Mouse (Mus musculus) ES-Bruce4 (cell line): ENCODE data around the gene Ksr2. TPM values are rescaled to one million over a fixed set of nuclear protein-coding genes. Genes with fewer than 3 reads are reported as not detected.
A peak's percentile ranks its signal among the peaks of the same experiment; 100 is the strongest.

ENCODE experiments used
- H3K27ac ChIP-seq: 2 replicates; pipeline ENCODE4 v1.5.1; 2012; ENCODE audit warnings: low read length, inconsistent platforms; ENCODE audit not compliant: insufficient read depth
- H3K27me3 ChIP-seq: 2 replicates; pipeline ENCODE4 v1.6.1; 2012; ENCODE audit warnings: mild to moderate bottlenecking, low read length, inconsistent platforms; ENCODE audit not compliant: control insufficient read depth, poor library complexity, insufficient read depth, severe bottlenecking
- H3K36me3 ChIP-seq: 2 replicates; pipeline ENCODE4 v1.6.1; 2012; ENCODE audit warnings: inconsistent platforms, mild to moderate bottlenecking, low read length, moderate library complexity; ENCODE audit not compliant: control insufficient read depth, poor library complexity, insufficient read depth, severe bottlenecking
- H3K4me1 ChIP-seq: one replicate; pipeline ENCODE4 v1.8.1; 2011; ENCODE audit warnings: low read length; ENCODE audit not compliant: control insufficient read depth, insufficient read depth
- H3K4me3 ChIP-seq: 2 replicates; pipeline ENCODE4 v1.5.1; 2011; ENCODE audit warnings: low read depth, mild to moderate bottlenecking, low read length
- H3K9ac ChIP-seq: 2 replicates; pipeline ENCODE4 v1.6.1; 2012; ENCODE audit warnings: low read depth, mild to moderate bottlenecking, inconsistent platforms; ENCODE audit not compliant: poor library complexity, severe bottlenecking
- H3K9me3 ChIP-seq: replicated peaks from 2 replicates; pipeline ENCODE4 v1.6.1; 2012; ENCODE audit warnings: mild to moderate bottlenecking, low read length, inconsistent platforms; ENCODE audit not compliant: control insufficient read depth, poor library complexity, insufficient read depth, severe bottlenecking
- CTCF ChIP-seq: IDR thresholded peaks from one replicate; pipeline ENCODE4 v1.8.1; 2011; ENCODE audit warnings: low read depth, low read length
- EP300 ChIP-seq: IDR thresholded peaks from 2 replicates; pipeline ENCODE4 v1.6.1; 2011; ENCODE audit warnings: low read depth, low read length; ENCODE audit not compliant: insufficient read depth
- POLR2A ChIP-seq: IDR thresholded peaks from one replicate; pipeline ENCODE4 v1.8.1; 2011; ENCODE audit warnings: low read length; ENCODE audit not compliant: insufficient read depth
- polyA plus RNA-seq: library from polyadenylated mRNA; stranded (reverse); fragments of >200 nt; gene quantifications from 2 replicates; pipeline ENCODE4 v1.2.4, GENCODE M21; 2011; ENCODE audit warnings: low read depth; ENCODE audit not compliant: missing spikeins, insufficient read depth, insufficient read length

Gene Ksr2
- polyA plus RNA-seq, result 1.3 and 1.6 TPM in 2 replicates

DNA sequence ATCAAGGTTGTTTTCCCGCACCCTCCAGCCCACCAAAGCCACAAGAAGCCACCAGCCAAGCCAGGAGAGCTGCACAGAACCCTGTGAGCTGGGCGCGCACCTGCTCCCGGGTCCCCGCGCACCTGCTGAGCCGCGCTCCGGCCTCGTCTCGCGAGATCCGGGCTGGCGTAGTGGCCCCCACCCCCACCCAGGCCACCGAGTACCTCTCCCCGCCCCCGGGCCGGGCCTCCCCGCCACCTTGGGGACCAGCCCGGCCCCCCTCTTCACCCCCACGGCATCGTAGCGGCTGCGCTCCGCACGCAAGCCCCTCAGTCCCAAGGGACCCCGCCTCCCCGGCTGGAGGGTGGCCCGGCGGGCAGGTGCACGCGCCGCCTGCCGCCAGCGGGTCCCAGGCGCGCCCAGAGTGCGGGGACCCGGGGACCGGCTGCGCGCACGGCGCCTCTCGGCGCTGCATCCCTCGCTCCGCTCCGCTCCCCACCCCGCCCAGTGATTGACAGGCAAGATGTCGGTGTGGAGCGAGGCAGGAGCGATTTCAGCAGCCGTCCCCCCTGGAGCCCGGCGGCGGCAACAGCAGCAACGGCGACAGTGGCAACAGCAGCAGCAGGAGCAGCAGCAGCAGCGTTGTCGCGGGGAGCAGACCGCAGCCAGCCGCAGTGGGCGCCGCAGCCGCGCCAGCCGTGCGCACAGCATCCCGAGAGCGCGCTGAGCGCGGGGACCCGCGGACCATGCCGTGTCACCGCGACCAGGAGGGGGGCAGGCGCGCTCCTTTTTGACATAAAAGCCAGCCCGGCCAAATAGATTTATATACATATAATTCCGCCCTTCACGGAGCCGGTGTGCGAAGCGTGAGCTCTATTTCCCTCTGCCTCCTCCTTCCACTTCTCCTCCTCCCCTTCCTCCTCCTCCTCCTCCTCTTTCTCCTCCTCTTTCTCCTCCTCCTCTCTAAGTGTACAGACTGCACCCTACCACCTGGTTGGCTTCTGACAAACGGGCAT is at the start of gene Ksr2:
Gene Ksr2, plus strand, starts transcription at position 494 of the 995 bp plus-strand sequence.
- H3K36me3 ChIP-seq, result no peaks in the 10 kb centered on the region
- H3K4me3 ChIP-seq, result peak within 1 kb of the TSS; percentile 79
- no peaks in the 10 kb centered on the region for H3K27me3 ChIP-seq
- H3K4me1 ChIP-seq, result peaks cover 2% of the 10 kb centered on the region
- no peak for TF ChIP-seq CTCF
- peak; percentile 87 for TF ChIP-seq POLR2A
- TF ChIP-seq EP300, result no peak
- H3K9me3 ChIP-seq, result no peaks in the 10 kb centered on the region
- H3K9ac ChIP-seq, result peak within 1 kb of the TSS; percentile 77
- no peak within 1 kb of the TSS for H3K27ac ChIP-seq

- Histone ChIP-seq H3K9me3 (no peaks in the 10 kb centered on the region), H3K36me3 (peaks cover 28% of the 10 kb centered on the region), H3K4me1 (peaks cover 21% of the 10 kb centered on the region), H3K27ac (peak overlapping the region; percentile 61), H3K4me3 (no peak overlapping the region), H3K9ac (no peak overlapping the region), H3K27me3 (no peaks in the 10 kb centered on the region)
- no peak for TF ChIP-seq CTCF
- TF ChIP-seq POLR2A, result no peak
Measured at GRCm38 (mm10) chr5:117364821-117365220, 49.0 kb upstream of the Ksr2 start.

GRCm38 (mm10) chr5:117365904-117366561 is 47.8 kb upstream of the Ksr2 start:
- H3K9me3 ChIP-seq, result no peaks in the 10 kb centered on the region
- no peak overlapping the region for H3K9ac ChIP-seq
- no peak overlapping the region for H3K4me3 ChIP-seq
- H3K27ac ChIP-seq, result no peak overlapping the region
- H3K27me3 ChIP-seq, result no peaks in the 10 kb centered on the region
- peaks cover 21% of the 10 kb centered on the region for H3K4me1 ChIP-seq
- H3K36me3 ChIP-seq, result peaks cover 32% of the 10 kb centered on the region
- TF ChIP-seq CTCF (no peak), EP300 (no peak), POLR2A (no peak)

DNA sequence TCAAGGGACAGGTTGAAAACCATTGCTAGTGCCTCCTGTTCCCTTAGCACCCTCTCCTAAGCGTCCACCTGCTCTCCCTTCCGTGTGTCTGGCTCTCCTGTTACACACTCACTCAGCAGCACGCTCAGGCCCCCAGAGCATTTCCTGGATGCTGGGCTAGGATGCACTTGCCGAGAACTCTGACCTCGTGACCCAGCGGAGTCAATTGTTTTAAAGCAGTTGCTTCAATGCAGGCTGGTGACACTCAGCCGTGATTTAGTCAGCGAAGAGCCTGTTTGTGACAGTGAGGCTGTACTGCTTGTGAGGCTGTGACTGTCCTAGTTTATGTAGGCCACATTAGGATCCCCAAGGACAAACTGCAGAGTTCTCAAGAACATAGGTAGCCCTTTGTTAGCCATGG is 46.6 kb upstream of the Ksr2 start:
- Histone ChIP-seq H3K9ac (no peak overlapping the region), H3K4me1 (peaks cover 15% of the 10 kb centered on the region), H3K27me3 (no peaks in the 10 kb centered on the region), H3K36me3 (peaks cover 43% of the 10 kb centered on the region), H3K4me3 (no peak overlapping the region), H3K27ac (no peak overlapping the region), H3K9me3 (no peaks in the 10 kb centered on the region)
- peak; percentile 26; the same call in 1 of the 2 replicates for TF ChIP-seq EP300
- no peak for TF ChIP-seq CTCF
- no peak for TF ChIP-seq POLR2A

- no peak overlapping the region for H3K4me3 ChIP-seq
- H3K4me1 ChIP-seq, result peaks cover 6% of the 10 kb centered on the region
- TF ChIP-seq CTCF (no peak), EP300 (no peak), POLR2A (no peak)
- no peaks in the 10 kb centered on the region for H3K27me3 ChIP-seq
- H3K27ac ChIP-seq, result no peak overlapping the region
- no peaks in the 10 kb centered on the region for H3K9me3 ChIP-seq
- H3K9ac ChIP-seq, result no peak overlapping the region
- peaks cover 51% of the 10 kb centered on the region for H3K36me3 ChIP-seq
Measured at GRCm38 (mm10) chr5:117370592-117370991, 43.2 kb upstream of the Ksr2 start.
